Mouse (Mus musculus): Measurements from ENCODE around the gene Dhrs4. TPM values are rescaled to one million over a fixed set of nuclear protein-coding genes. Genes with fewer than 3 reads are reported as not detected.

Dhrs4 gene
- polyA plus RNA-seq, 1 experiment from 2014 or later = 83.4 TPM

- H3K4me3 ChIP-seq (replicated peaks) = no peak overlapping the region
- H3K27ac ChIP-seq (replicated peaks) = no peak overlapping the region
- H3K4me1 ChIP-seq = peaks cover 12% of the 10 kb centered on the region
- no peaks in the 10 kb centered on the region for H3K9me3 ChIP-seq (replicated peaks)
- H3K4me2 ChIP-seq (replicated peaks) = no peak overlapping the region
- ATAC-seq (ENCODE audit: insufficient number of reproducible peaks, low FRiP score, low TSS enrichment, low read depth) = no peak
- no peaks in the 10 kb centered on the region for H3K27me3 ChIP-seq
- no peaks in the 10 kb centered on the region for H3K36me3 ChIP-seq
- H3K9ac ChIP-seq = no peak overlapping the region
- 50% methylated on average over 6 of the region's 6 CpGs for WGBS
Observed at GRCm38 (mm10) chr14:55536116-55536745, 57.7 kb downstream of the Dhrs4 start.

Other genes starting within 250 kb of the Dhrs4 start
- gene Carmil3, start 11.9 kb downstream of the Dhrs4 start, polyA plus RNA-seq (2015; fragmentation: Nextera tagmentation; extraction: Ambion mirVana) = 2.4 and 3.7 TPM in 2 replicates
- 1.1 and 1.6 TPM in 2 replicates for gene Cpne6, start 31.7 kb downstream of the Dhrs4 start, polyA plus RNA-seq (2015; fragmentation: Nextera tagmentation; extraction: Ambion mirVana)
- not detected in 2 replicates for gene Nrl, start 46.2 kb downstream of the Dhrs4 start, polyA plus RNA-seq (2015; fragmentation: Nextera tagmentation; extraction: Ambion mirVana)
- gene Pck2, start 61.5 kb downstream of the Dhrs4 start, polyA plus RNA-seq (2015; fragmentation: Nextera tagmentation; extraction: Ambion mirVana) = 38.3 and 48.2 TPM in 2 replicates
- 59.3 and 61.7 TPM in 2 replicates for gene Dcaf11, start 81.2 kb downstream of the Dhrs4 start, polyA plus RNA-seq (2015; fragmentation: Nextera tagmentation; extraction: Ambion mirVana)
- 1.6 and 3.0 TPM in 2 replicates for gene A730061H03Rik, start 81.6 kb downstream of the Dhrs4 start, polyA plus RNA-seq (2015; fragmentation: Nextera tagmentation; extraction: Ambion mirVana)
- gene Fitm1, start 96.9 kb downstream of the Dhrs4 start, polyA plus RNA-seq (2015; fragmentation: Nextera tagmentation; extraction: Ambion mirVana) = 24.8 and 29.7 TPM in 2 replicates
- gene Psme1, start 99.4 kb downstream of the Dhrs4 start, polyA plus RNA-seq (2015; fragmentation: Nextera tagmentation; extraction: Ambion mirVana) = 129 and 134 TPM in 2 replicates
- 9.7 and 11.6 TPM in 2 replicates for gene Emc9, start 106.5 kb downstream of the Dhrs4 start, polyA plus RNA-seq (2015; fragmentation: Nextera tagmentation; extraction: Ambion mirVana)
- gene Psme2, start 112.4 kb downstream of the Dhrs4 start, polyA plus RNA-seq (2015; fragmentation: Nextera tagmentation; extraction: Ambion mirVana) = 238 and 259 TPM in 2 replicates
- 17.9 and 18.1 TPM in 2 replicates for gene Rnf31, start 113.0 kb downstream of the Dhrs4 start, polyA plus RNA-seq (2015; fragmentation: Nextera tagmentation; extraction: Ambion mirVana)
- gene Irf9, start 124.8 kb downstream of the Dhrs4 start, polyA plus RNA-seq (2015; fragmentation: Nextera tagmentation; extraction: Ambion mirVana) = 12.8 and 17.3 TPM in 2 replicates
- 2.3 and 2.9 TPM in 2 replicates for gene Rec8, start 139.3 kb downstream of the Dhrs4 start, polyA plus RNA-seq (2015; fragmentation: Nextera tagmentation; extraction: Ambion mirVana)
- 122 and 129 TPM in 2 replicates for gene Ipo4, start 157.2 kb downstream of the Dhrs4 start, polyA plus RNA-seq (2015; fragmentation: Nextera tagmentation; extraction: Ambion mirVana)
- gene Gm49378, start 159.1 kb downstream of the Dhrs4 start, polyA plus RNA-seq (2015; fragmentation: Nextera tagmentation; extraction: Ambion mirVana) = 0.75 and 1.4 TPM in 2 replicates
- gene Tm9sf1, start 165.0 kb downstream of the Dhrs4 start, polyA plus RNA-seq (2015; fragmentation: Nextera tagmentation; extraction: Ambion mirVana) = 114 and 118 TPM in 2 replicates
- 0.61 and 1.2 TPM in 2 replicates for gene Tssk4, start 171.4 kb downstream of the Dhrs4 start, polyA plus RNA-seq (2015; fragmentation: Nextera tagmentation; extraction: Ambion mirVana)
- gene Mdp1, start 181.8 kb downstream of the Dhrs4 start, polyA plus RNA-seq (2015; fragmentation: Nextera tagmentation; extraction: Ambion mirVana) = 57.4 and 57.9 TPM in 2 replicates
- 68.1 and 68.6 TPM in 2 replicates for gene Gmpr2, start 193.2 kb downstream of the Dhrs4 start, polyA plus RNA-seq (2015; fragmentation: Nextera tagmentation; extraction: Ambion mirVana)
- 548 and 555 TPM in 2 replicates for gene Nedd8, start 193.4 kb downstream of the Dhrs4 start, polyA plus RNA-seq (2015; fragmentation: Nextera tagmentation; extraction: Ambion mirVana)
- gene Tinf2, start 203.1 kb downstream of the Dhrs4 start, polyA plus RNA-seq (2015; fragmentation: Nextera tagmentation; extraction: Ambion mirVana) = 34.0 and 38.0 TPM in 2 replicates
- 27.3 and 28.0 TPM in 2 replicates for gene Tgm1, start 235.2 kb downstream of the Dhrs4 start, polyA plus RNA-seq (2015; fragmentation: Nextera tagmentation; extraction: Ambion mirVana)
- gene Rabggta, start 243.5 kb downstream of the Dhrs4 start, polyA plus RNA-seq (2015; fragmentation: Nextera tagmentation; extraction: Ambion mirVana) = 30.3 and 33.8 TPM in 2 replicates